Mouse (Mus musculus) bone marrow macrophage, adult 2 months (primary cell): ENCODE results near the gene Cyp2b19. TPM values are rescaled to one million over a fixed set of nuclear protein-coding genes. Genes with fewer than 3 reads are reported as not detected.

ENCODE experiments used
- H3K27ac ChIP-seq: 2 replicates; pipeline ENCODE4 v1.5.1; 2012; ENCODE audit warnings: low read depth, low read length; ENCODE audit not compliant: insufficient read depth
- H3K4me1 ChIP-seq: 2 replicates; pipeline ENCODE4 v1.6.1; 2012; ENCODE audit warnings: low read length; ENCODE audit not compliant: control insufficient read depth, insufficient read depth
- H3K4me3 ChIP-seq: 2 replicates; pipeline ENCODE4 v1.5.1; 2012; ENCODE audit warnings: mild to moderate bottlenecking, low read length, moderate library complexity; ENCODE audit not compliant: insufficient read depth
- CTCF ChIP-seq: IDR thresholded peaks from 2 replicates; pipeline ENCODE4 v1.5.1; 2012; ENCODE audit warnings: low read depth, mild to moderate bottlenecking, low read length, moderate library complexity
- POLR2A ChIP-seq: IDR thresholded peaks from 2 replicates; pipeline ENCODE4 v1.6.1; 2012; ENCODE audit warnings: mild to moderate bottlenecking, low read depth, low read length, borderline replicate concordance
- polyA plus RNA-seq: library from polyadenylated mRNA; stranded (reverse); fragments of >200 nt; gene quantifications from 2 replicates; pipeline ENCODE4 v1.2.4, GENCODE M21; 2012; ENCODE audit not compliant: missing spikeins, insufficient read depth, insufficient read length

Cyp2b19 gene
- not detected in 2 replicates for polyA plus RNA-seq

DNA sequence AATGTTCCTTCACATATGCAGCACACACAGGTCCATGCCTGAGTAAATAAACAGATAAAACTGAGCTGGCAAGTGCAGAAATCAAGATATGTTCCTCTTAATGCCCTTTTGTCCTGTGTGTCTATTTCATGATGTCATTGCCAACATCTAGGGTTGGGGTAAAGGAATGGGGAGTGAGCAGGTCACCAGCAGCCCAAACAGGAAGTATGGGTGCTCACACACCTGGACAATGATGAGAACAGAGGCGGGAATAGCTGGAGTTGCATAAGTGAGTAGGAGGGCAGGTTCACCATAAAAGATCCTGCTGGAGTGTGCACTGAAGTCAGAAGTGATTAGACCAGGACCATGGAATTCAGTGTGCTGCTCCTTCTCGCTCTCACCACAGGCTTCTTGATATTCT lies at the start of gene Cyp2b19:
TSS of gene Cyp2b19 (plus strand) at position 301 of the 400 bp plus-strand sequence.
- Histone ChIP-seq H3K4me1 (no peaks in the 10 kb centered on the region), H3K27ac (no peak within 1 kb of the TSS), H3K4me3 (no peak within 1 kb of the TSS)
- TF ChIP-seq POLR2A (no peak), CTCF (no peak)

- Histone ChIP-seq H3K4me3 (no peak overlapping the region), H3K4me1 (no peaks in the 10 kb centered on the region), H3K27ac (no peak overlapping the region)
- TF ChIP-seq POLR2A = no peak
- TF ChIP-seq CTCF = no peak
These were observed 45.9 kb upstream of the Cyp2b19 start for GRCm38 (mm10) chr7:26711061-26711460.

- no peak overlapping the region for H3K4me3 ChIP-seq
- no peak for TF ChIP-seq POLR2A
- no peak for TF ChIP-seq CTCF
- no peak overlapping the region for H3K27ac ChIP-seq
- no peaks in the 10 kb centered on the region for H3K4me1 ChIP-seq
These were observed 18.0 kb upstream of the Cyp2b19 start for GRCm38 (mm10) chr7:26738940-26739339.

- TF ChIP-seq POLR2A (no peak), CTCF (no peak)
- Histone ChIP-seq H3K27ac (no peak overlapping the region), H3K4me1 (no peaks in the 10 kb centered on the region), H3K4me3 (no peak overlapping the region)
These were observed 13.0 kb upstream of the Cyp2b19 start for GRCm38 (mm10) chr7:26743948-26744347.

DNA sequence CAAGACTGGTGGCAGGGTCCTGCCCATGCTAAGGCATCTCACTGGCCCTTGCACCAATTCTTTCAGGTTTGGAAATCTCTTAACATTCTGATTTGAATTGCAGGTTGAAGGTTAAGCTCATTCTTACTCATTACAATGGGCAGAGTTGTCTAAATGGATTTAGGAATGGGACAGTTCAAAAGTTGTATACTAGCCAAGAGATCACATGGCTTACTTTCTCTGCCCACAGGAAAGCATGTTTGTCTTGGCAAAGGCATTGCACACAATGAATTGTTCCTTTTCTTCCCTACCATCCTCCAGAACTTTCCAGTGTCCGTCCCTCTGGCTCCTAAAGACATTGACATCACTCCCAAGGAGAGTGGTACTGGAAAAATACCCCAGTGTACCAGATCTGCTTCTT lies 11.5 kb upstream of the Cyp2b19 start:
- H3K4me3 ChIP-seq = no peak overlapping the region
- H3K27ac ChIP-seq = no peak overlapping the region
- H3K4me1 ChIP-seq = no peaks in the 10 kb centered on the region
- TF ChIP-seq POLR2A (no peak), CTCF (no peak)

- Histone ChIP-seq H3K4me1 (no peaks in the 10 kb centered on the region), H3K27ac (no peak overlapping the region), H3K4me3 (no peak overlapping the region)
- TF ChIP-seq POLR2A (no peak), CTCF (no peak)
These were observed 10.1 kb downstream of the Cyp2b19 start for GRCm38 (mm10) chr7:26767084-26767483.

DNA sequence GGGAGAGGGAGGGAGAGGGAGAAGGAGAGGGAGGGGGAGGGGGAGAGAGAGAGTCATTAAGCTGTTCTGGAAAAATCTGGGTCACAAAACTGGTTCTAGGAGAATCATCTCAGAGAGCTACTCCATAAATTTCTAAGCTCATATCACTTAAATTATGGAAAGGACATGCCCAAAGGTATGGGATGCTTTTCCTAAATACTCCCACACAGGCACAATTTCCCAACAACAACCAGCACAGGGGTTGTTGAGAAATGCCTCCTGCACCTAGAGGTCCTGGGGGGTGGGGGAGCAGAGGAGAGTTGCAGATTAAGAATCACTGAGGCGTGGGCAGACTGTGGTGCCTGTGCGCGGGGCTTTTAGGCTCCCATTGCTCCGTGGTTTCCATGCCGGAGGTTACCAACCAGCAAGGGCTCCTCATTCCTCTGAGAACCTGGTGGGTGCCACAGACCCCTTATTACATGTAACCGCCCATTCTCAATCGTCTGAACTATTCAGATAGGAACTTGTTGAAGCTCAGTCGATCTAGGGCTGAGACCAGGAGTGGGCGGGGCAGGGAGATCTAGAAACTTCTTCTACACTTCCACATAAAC lies 13.0 kb downstream of the Cyp2b19 start:
- H3K4me1 ChIP-seq = no peaks in the 10 kb centered on the region
- H3K4me3 ChIP-seq = no peak overlapping the region
- TF ChIP-seq CTCF (no peak), POLR2A (no peak)
- H3K27ac ChIP-seq = no peak overlapping the region

GRCm38 (mm10) chr7:26772866-26773586 lies 16.1 kb downstream of the Cyp2b19 start:
- no peak overlapping the region for H3K27ac ChIP-seq
- H3K4me3 ChIP-seq = no peak overlapping the region
- H3K4me1 ChIP-seq = no peaks in the 10 kb centered on the region
- TF ChIP-seq CTCF (no peak), POLR2A (no peak)

GRCm38 (mm10) chr7:26775866-26776265 lies 18.9 kb downstream of the Cyp2b19 start:
- no peak overlapping the region for H3K27ac ChIP-seq
- no peaks in the 10 kb centered on the region for H3K4me1 ChIP-seq
- no peak overlapping the region for H3K4me3 ChIP-seq
- TF ChIP-seq CTCF = peak; percentile 29; the same call in 1 of the 2 replicates
- TF ChIP-seq POLR2A = no peak

DNA sequence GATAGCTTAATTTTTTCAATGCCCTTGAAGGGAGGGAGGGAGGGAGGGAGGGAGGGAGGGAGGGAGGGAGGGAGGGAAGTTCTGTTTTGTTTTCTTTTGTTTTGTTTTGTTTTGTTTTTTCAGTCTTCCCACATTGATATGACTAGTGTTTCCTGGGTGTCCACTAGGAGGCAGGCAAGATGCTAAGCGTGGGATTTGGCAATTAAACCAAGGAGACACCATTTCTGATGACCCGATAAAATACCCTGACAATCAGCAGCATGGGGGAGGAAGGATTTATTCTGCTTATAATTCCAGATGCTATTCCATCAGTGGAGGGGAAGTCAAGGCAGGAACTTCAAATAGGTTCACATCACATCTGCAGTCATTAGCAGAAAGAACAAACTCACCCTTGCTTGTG lies 20.9 kb downstream of the Cyp2b19 start:
- Histone ChIP-seq H3K27ac (no peak overlapping the region), H3K4me1 (no peaks in the 10 kb centered on the region), H3K4me3 (no peak overlapping the region)
- no peak for TF ChIP-seq CTCF
- TF ChIP-seq POLR2A = no peak
